Mouse (Mus musculus) MEL-GATA-1-ER (cell line): ENCODE measurements around the gene Igtp.
"Not testable (repeated sequence)": the region's sequence is repeated elsewhere in the genome, so short reads cannot be mapped to it uniquely, and the experiment has no call there.

ENCODE experiments used
- DNase-seq: peaks from one replicate; pipeline ENCODE4 v3.0.0-alpha.2; 2012; ENCODE audit warnings: low read depth; ENCODE audit errors: extremely low read depth

The Igtp gene

GRCm38 (mm10) chr11:58199229-58200037, at the start of gene Igtp, which contains the start of gene Irgm2:
Igtp (plus strand) TSS chr11:58199556.
Irgm2 (plus strand) TSS chr11:58199618.
- DNase-seq = peak; percentile 36

DNA sequence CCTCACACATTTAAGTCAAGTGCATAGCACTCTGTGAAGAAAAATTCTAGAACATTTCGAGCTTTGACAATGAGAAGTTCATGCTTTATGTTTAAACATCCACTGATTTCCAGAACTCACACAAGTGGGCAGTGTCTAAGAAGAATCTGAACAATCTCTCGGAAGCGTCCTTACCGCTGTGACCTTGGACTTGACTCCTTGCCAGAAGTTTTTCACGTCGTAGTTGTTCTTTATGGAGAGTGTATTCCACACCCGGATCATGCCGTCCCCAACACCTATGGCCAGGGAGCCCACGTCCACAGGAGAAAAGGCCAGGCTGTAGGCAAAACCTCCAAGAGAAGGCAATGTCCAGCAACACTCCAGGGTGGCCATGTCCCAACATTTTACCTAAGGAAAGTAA, 43.9 kb upstream of the Igtp start:
- no peak for DNase-seq

- no peak for DNase-seq
Observed at GRCm38 (mm10) chr11:58156871-58157270, 42.5 kb upstream of the Igtp start.

- no peak for DNase-seq
Observed at GRCm38 (mm10) chr11:58165072-58165471, 34.3 kb upstream of the Igtp start.

- DNase-seq = peak; percentile 26
Observed at GRCm38 (mm10) chr11:58167822-58168166, 31.6 kb upstream of the Igtp start.

- DNase-seq = peak; percentile 39
Observed at GRCm38 (mm10) chr11:58168167-58168915, 31.0 kb upstream of the Igtp start, which contains the start of gene Gemin5. Gemin5 (minus strand) TSS chr11:58168539.

GRCm38 (mm10) chr11:58169666-58170065, 29.7 kb upstream of the Igtp start:
- DNase-seq = no peak

DNA sequence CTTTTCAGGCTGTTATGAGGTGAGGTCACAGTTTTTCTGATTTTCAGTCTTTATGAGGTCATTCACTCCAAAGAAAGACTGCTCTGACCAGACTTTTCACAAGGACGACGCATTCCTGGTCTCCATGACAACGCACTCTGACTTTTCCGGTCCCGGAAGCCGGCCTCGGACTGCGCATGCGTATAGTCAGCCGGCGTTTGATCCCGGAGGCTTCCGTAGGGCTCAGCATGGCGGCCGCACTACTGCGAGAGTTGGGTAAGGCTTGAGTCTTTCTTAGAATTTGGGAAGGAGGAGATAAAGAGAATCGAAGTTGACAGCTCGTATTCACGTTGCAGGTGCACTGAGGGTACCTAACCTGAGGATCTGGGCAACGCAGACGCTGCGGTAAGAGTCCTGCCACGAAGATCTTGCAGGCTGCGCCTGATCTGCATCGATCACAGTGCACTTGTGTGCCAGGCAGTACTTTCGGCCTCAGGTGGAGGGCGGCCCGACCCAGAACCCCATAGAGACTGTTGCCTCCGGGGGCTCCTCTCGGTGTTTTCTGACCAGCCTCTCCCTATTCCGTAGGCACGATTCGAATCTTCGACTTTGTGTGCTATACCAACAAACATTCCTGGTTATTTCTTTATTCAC, 27.8 kb upstream of the Igtp start, which contains the start of gene Mrpl22:
TSS of gene Mrpl22 (plus strand) at position 203 of the 633 bp plus-strand sequence.
- peak; percentile 88 for DNase-seq

DNA sequence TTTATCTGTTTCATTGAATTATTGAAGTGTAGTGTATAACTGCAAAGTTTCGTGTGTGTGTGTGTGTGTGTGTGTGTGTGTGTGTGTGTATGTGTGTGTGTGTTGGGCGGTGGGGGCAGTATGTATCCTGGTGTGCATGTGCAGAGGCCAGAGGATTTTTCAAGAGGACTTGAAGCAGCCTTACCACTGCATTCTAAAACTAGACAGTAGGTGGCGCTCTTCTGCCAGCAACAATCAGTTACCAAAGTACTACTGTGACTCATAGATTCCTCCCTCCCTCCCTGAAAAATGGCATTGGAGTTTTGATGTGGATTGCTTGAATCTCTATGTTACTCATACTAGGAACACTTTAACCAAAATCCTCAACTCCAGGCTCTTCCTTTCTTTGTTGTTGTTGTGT, 19.8 kb upstream of the Igtp start:
- peak; percentile 74 for DNase-seq

GRCm38 (mm10) chr11:58179986-58180385, 19.4 kb upstream of the Igtp start:
- not testable (repeated sequence) for DNase-seq

DNA sequence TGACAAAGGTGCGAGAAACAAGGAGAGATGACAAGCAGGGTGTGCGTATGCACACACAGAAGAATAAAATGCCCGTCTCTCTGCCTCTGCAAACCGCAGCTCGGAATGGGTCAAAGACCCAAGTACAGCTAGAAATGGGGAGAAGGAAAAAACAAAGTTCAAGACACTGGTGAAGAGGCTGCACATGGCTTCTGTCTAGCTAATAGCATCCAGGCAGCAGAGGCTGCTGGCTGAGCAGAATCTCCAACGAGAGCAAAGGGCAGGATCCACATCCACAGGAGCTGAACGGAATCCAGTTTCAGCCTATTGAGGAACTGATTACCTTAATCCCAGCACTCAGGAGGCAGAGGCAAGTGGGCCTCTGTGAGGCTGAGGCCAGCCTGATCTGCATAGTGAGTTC, 18.6 kb upstream of the Igtp start:
- no peak for DNase-seq

DNA sequence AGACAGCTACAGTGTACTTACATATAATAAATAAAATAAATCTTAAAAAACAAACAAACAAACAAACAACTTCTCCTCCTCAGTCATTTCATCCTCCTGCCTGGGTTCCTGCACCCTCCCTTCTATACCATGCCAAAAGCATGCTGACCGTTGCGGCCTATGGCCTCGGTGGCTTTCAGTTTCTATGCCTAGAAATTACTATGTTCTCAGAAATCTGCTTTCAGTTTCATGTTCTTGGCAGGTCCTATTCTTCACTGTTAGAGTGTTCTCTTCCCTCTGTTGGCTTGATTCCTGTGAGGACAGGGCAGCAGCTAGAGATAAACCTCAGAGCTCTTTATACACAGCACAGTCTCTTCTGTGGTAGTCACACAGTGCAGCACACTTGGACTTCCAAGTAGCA, 15.8 kb upstream of the Igtp start:
- no peak for DNase-seq

- no peak for DNase-seq
Observed at GRCm38 (mm10) chr11:58189675-58190074, 9.7 kb upstream of the Igtp start.

DNA sequence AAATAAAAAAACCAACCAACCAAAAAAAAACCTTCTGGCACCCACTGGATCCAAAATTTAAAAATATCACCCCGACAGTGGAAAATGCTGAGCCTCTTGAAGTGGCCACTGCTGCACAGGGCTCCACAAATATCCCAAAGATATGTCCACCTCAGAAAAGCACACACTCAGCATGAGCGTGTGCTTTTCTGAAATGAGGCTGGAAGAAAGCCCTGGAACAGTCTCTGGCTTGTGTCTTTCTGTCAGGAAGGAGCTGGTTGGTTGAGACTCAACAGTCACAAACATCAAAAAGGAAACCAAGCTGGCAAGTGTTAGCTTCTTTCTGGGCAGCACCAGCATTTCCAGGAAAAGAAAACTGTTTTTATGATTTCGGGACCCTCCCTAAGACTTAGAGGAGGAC, 6.0 kb upstream of the Igtp start:
- no peak for DNase-seq

DNA sequence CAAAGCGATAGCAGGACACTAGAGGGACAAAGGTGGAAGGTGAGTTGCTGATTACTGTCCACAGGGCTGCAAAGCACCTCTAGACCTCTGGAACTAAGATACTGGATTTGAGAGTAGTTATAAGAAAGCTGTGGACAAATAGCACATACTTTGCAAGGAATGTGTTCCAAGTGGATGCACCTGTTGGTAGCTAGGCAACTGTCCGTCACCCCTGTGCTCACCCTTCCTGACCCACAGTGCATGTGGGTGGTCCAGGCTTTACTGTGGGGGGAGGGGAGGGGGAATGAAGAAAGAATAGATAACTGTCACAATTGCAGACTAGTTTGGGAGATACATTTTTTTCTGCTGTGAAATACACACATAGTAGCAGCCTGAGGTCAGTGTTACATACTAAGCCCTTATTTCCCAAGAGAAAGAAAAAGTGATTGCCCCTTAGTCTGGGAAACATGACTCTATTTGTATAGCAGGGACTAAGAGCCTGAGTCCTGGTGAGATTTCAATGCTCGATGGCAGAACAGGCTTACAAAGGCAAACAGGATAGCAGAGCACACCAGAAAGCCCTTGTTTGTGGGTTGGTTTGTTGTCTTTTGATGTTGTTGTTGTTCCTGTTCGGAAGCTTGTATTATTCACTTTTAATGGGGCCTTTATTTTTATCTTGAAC, 5.4 kb upstream of the Igtp start:
- DNase-seq = no peak

DNA sequence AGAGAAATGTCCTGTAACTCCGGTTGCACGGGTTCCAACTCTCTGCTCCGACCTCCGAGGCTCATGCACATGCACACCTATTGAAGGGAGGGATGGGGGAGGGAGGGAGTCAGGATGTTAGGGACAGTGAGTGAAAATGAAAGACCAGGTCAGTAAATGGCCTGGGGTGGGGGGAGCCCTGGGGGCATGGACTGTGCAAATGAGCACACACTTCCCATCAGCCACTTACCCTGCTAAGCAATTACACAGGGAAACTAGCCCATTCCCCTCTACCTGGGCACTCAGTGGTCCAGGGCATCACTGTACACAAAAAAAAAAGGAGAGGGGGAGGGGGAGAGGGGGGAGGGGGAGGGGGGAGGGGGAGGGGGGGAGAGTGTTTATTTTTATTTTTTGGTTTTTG, 693 bp upstream of the Igtp start:
- DNase-seq = no peak

DNA sequence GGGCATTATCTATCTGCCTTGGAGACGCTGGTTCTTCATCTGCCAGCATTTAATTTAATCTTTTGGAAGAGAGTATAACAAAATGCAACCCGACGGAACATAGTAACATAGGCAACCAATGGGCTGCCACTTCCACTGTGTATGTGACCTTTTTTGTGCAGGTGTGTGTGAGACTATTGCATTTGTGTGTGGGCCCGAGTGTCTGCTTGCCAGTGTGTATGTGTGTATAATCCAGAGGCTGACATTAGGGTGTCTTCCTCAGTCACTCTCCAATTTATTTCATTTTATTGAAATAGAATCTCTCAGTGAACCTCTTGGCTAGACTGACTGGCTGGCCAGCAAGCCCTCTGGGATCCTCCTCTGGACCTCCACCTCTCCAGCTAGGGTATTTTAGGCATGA, 870 bp downstream of the Igtp start:
- no peak for DNase-seq

DNA sequence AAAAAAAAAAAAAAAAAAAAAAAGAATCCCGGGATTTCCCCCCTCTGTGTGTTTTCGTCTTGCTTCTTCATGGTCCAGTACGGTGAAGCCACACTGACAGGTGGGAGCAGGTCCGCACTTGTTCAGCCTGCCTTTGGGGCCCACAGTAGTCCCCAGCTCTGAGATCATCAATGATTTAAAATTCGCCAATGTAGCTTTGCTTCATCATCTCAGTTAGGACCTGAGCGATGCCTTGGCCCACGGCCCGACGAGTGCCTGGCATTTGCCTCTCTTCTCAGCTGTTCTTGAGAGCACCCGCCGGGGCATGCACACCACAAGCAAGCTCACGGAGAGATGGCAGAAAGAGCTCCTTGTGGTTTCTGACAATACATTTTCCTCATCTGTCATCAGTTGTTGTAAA, 1.7 kb downstream of the Igtp start:
- DNase-seq = no peak

DNA sequence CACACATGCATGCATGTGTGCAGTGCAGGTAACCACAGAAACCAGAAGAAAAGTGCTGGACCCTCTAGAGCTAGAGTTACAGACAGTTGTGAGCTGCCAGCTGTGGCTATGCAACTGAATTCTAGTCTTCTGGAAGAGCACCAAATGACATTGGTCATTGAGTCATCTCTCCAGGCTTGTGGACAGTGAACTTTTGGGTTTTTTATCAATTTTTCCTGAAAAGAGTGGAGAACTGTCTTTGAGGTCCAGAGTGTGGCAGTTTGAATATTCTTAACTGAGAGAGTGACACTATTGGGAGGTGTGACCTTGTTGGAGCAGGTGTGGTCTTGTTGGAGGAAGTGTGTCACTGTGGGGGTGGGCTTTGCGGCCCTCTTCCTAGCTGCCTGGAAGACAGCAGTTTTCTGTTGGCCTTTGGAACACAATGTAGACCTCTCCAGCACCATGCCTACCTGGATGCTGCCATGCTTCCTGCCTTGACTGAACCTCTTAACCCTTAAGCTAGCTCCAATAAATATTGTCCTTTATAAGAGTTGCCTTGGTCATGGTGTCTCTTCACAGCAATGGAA, 11.0 kb downstream of the Igtp start:
- DNase-seq = no peak

- no peak for DNase-seq
Observed at GRCm38 (mm10) chr11:58211062-58211681, 11.8 kb downstream of the Igtp start.

DNA sequence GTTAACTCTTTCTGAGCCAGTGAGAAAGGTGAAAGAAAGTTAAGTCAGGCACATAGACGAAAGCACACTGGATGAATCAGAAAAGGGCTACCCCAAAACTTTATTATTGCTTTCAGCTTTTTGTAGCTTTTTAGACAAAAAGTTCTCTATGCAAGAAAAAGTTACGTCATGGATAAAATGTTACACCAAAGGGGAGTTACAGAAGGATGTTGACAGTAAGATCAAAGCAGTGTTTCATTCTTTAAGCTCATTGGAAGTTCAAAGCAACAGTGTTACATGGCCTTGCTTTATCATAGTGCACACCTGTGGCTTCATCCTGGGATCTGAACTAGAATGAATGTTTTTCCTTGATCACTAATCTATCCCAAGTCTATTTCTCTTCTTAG, 12.3 kb downstream of the Igtp start:
- DNase-seq = no peak
